Mouse (Mus musculus): ENCODE results near the gene Ifitm1. TPM values are rescaled to one million over a fixed set of nuclear protein-coding genes. Genes with fewer than 3 reads are reported as not detected.
"Not testable (repeated sequence)": the region's sequence is repeated elsewhere in the genome, so short reads cannot be mapped to it uniquely, and the experiment has no call there.

Ifitm1 gene
- total and polyA plus RNA-seq, 3 experiments = 0.23 TPM; not detected in 2

GRCm38 (mm10) chr7:140962733-140963132 is 4.3 kb upstream of the Ifitm1 start:
- Histone ChIP-seq H3K27ac (ENCODE audit: control insufficient read depth, low read depth, low read length) (no peak overlapping the region), H3K79me2 (ENCODE audit: control insufficient read depth, insufficient read depth, low read length, poor library complexity) (no peaks in the 10 kb centered on the region), H3K36me3 (ENCODE audit: control insufficient read depth in 1 of 2, insufficient read depth in 2 of 2, low read length in 2 of 2) (no peaks in the 10 kb centered on the region), H3K9me3 (replicated peaks; ENCODE audit: insufficient read depth, low read length) (no peaks in the 10 kb centered on the region), H3K4me1 (ENCODE audit: control insufficient read depth in 1 of 2, insufficient read depth in 2 of 2, low read length in 2 of 2) (no peaks in the 10 kb centered on the region), H3K4me3 (ENCODE audit: control insufficient read depth in 1 of 2, insufficient read depth in 1 of 2, low read depth in 2 of 2, low read length in 2 of 2) (no peak overlapping the region), H3K27me3 (ENCODE audit: control insufficient read depth in 1 of 2, insufficient read depth in 2 of 2, low read length in 2 of 2) (peaks cover 6 to 7% of the 10 kb centered on the region in 2 experiments), H3K9ac (ENCODE audit: control insufficient read depth, low read depth, low read length, poor library complexity, severe bottlenecking) (no peak overlapping the region)
- TF ChIP-seq GATA1 (IDR thresholded peaks at IDR 0.05; ENCODE audit: low read depth, low read length) = no peak
- no peak for TF ChIP-seq POLR2AphosphoS2 (IDR thresholded peaks at IDR 0.05; ENCODE audit: low read length)
- no peak for TF ChIP-seq RCOR1 (IDR thresholded peaks at IDR 0.05; ENCODE audit: low read depth, low read length)
- TF ChIP-seq E2F4 (IDR thresholded peaks at IDR 0.05; ENCODE audit: borderline replicate concordance, low read depth, low read length) = no peak
- TF ChIP-seq RAD21 (IDR thresholded peaks at IDR 0.05; ENCODE audit: low read depth, low read length) = no peak
- no peak for TF ChIP-seq NRF1 (IDR thresholded peaks at IDR 0.05; ENCODE audit: insufficient read depth, low read depth, low read length, poor library complexity, severe bottlenecking)
- TF ChIP-seq SIN3A (IDR thresholded peaks at IDR 0.05; ENCODE audit: low read length) = no peak
- no peak for TF ChIP-seq EP300 (IDR thresholded peaks at IDR 0.05; ENCODE audit: low read depth in 1 of 2, low read length in 2 of 2)
- TF ChIP-seq ZNF384 (IDR thresholded peaks at IDR 0.05; ENCODE audit: low read depth, low read length) = no peak
- TF ChIP-seq CHD2 (IDR thresholded peaks at IDR 0.05; ENCODE audit: low read length) = no peak
- TF ChIP-seq MYC (IDR thresholded peaks at IDR 0.05; ENCODE audit: low read depth, low read length) = no peak
- no peak for TF ChIP-seq KAT2A (conservative IDR thresholded peaks at IDR 0.05; ENCODE audit: low read depth, low read length)
- no peak for TF ChIP-seq MXI1 (IDR thresholded peaks at IDR 0.05; ENCODE audit: low read depth, low read length)
- TF ChIP-seq USF1 (IDR thresholded peaks at IDR 0.05; ENCODE audit: low read depth, low read length) = no peak
- TF ChIP-seq MAFK (IDR thresholded peaks at IDR 0.05; ENCODE audit: borderline replicate concordance, low read depth, low read length) = no peak
- TF ChIP-seq MAZ (IDR thresholded peaks at IDR 0.05; ENCODE audit: low read depth, low read length) = no peak
- TF ChIP-seq TAL1 (IDR thresholded peaks at IDR 0.05; ENCODE audit: low read length) = no peak
- TF ChIP-seq HCFC1 (IDR thresholded peaks at IDR 0.05; ENCODE audit: low read depth, low read length) = no peak
- no peak for DNase-seq (ENCODE audit: low read depth, low spot score)

- peaks cover 2 to 6% of the 10 kb centered on the region in 2 experiments for H3K27me3 ChIP-seq (ENCODE audit: control insufficient read depth in 1 of 2, insufficient read depth in 2 of 2, low read length in 2 of 2)
- no peaks in the 10 kb centered on the region for H3K79me2 ChIP-seq (ENCODE audit: control insufficient read depth, insufficient read depth, low read length, poor library complexity)
- H3K4me1 ChIP-seq (ENCODE audit: control insufficient read depth in 1 of 2, insufficient read depth in 2 of 2, low read length in 2 of 2) = no peaks in the 10 kb centered on the region
- TF ChIP-seq CHD2 (IDR thresholded peaks at IDR 0.05; ENCODE audit: low read length) (no peak), ZC3H11A (IDR thresholded peaks at IDR 0.05; ENCODE audit: low read depth, low read length) (no peak)
- no peaks in the 10 kb centered on the region for H3K36me3 ChIP-seq (ENCODE audit: control insufficient read depth in 1 of 2, insufficient read depth in 2 of 2, low read length in 2 of 2)
- H3K9ac ChIP-seq (ENCODE audit: control insufficient read depth, low read depth, low read length, poor library complexity, severe bottlenecking) = no peak overlapping the region
- H3K4me3 ChIP-seq (ENCODE audit: control insufficient read depth in 1 of 2, insufficient read depth in 1 of 2, low read depth in 2 of 2, low read length in 2 of 2) = no peak overlapping the region
- no peak for DNase-seq (ENCODE audit: low read depth, low spot score)
- no peaks in the 10 kb centered on the region for H3K9me3 ChIP-seq (replicated peaks; ENCODE audit: insufficient read depth, low read length)
- H3K27ac ChIP-seq (ENCODE audit: control insufficient read depth, low read depth, low read length) = no peak overlapping the region
Measured at GRCm38 (mm10) chr7:140967862-140968591, 1.0 kb downstream of the Ifitm1 start.

- DNase-seq (ENCODE audit: low read depth, low spot score); H3K79me2 ChIP-seq (ENCODE audit: control insufficient read depth, insufficient read depth, low read length, poor library complexity); H3K9me3 ChIP-seq (replicated peaks; ENCODE audit: insufficient read depth, low read length); H3K9ac ChIP-seq (ENCODE audit: control insufficient read depth, low read depth, low read length, poor library complexity, severe bottlenecking); H3K36me3 ChIP-seq (ENCODE audit: control insufficient read depth in 1 of 2, insufficient read depth in 2 of 2, low read length in 2 of 2); H3K27ac ChIP-seq (ENCODE audit: control insufficient read depth, low read depth, low read length); H3K4me3 ChIP-seq (ENCODE audit: control insufficient read depth in 1 of 2, insufficient read depth in 1 of 2, low read depth in 2 of 2, low read length in 2 of 2); H3K27me3 ChIP-seq (ENCODE audit: control insufficient read depth in 1 of 2, insufficient read depth in 2 of 2, low read length in 2 of 2); H3K4me1 ChIP-seq (ENCODE audit: control insufficient read depth in 1 of 2, insufficient read depth in 2 of 2, low read length in 2 of 2): not testable (repeated sequence)
Measured at GRCm38 (mm10) chr7:140968710-140969109, 1.7 kb downstream of the Ifitm1 start.
